Mouse (Mus musculus) erythroid progenitor cell, adult 5-6 weeks (primary cell): ENCODE data around the gene Tfb1m. TPM values are rescaled to one million over a fixed set of nuclear protein-coding genes. Genes with fewer than 3 reads are reported as not detected.

Source experiments
- ATAC-seq: replicated peaks from 2 replicates; pipeline ENCODE4 v1.8.0; 2016; ENCODE audit warnings: moderate number of reproducible peaks, mild to moderate bottlenecking, moderate TSS enrichment, inconsistent platforms; ENCODE audit not compliant: poor library complexity, low FRiP score, severe bottlenecking
- total RNA-seq, 2 experiments: library from RNA; stranded (forward) in 1 of 2; stranded (reverse) in 1 of 2; fragments of 150-400 nt in 1 of 2; fragments of 186-747, 209-891 nt in 1 of 2; gene quantifications; 2 replicates each; pipeline versions ENCODE4 v1.2.3 to v1.2.4; 2015 to 2017; ENCODE audit warnings: low replicate concordance in 2 of 2

The Tfb1m gene
- total RNA-seq, 2 experiments from 2014 or later = 7.6 to 18.4 TPM

- no peak for ATAC-seq
Observed at GRCm38 (mm10) chr17:3481576-3482575, 75.7 kb downstream of the Tfb1m start.

GRCm38 (mm10) chr17:3476546-3476945 is 81.0 kb downstream of the Tfb1m start:
- ATAC-seq = no peak

GRCm38 (mm10) chr17:3472018-3472417 is 85.6 kb downstream of the Tfb1m start:
- no peak for ATAC-seq

Other genes starting within 250 kb of the Tfb1m start
- gene Tiam2, start 231.2 kb downstream of the Tfb1m start, total RNA-seq (2015; ENCODE audit: low replicate concordance) = 3.2 and 3.8 TPM in 2 replicates
- 0.08 and 0.90 TPM in 2 replicates for gene Tiam2, start 231.2 kb downstream of the Tfb1m start, total RNA-seq (2017; ENCODE audit: low replicate concordance)
- not detected in 2 replicates for gene Cldn20, start 25.2 kb downstream of the Tfb1m start, total RNA-seq (2015; ENCODE audit: low replicate concordance)
- gene Cldn20, start 25.2 kb downstream of the Tfb1m start, total RNA-seq (2017; ENCODE audit: low replicate concordance) = not detected in 2 replicates
- gene Nox3, start 138.5 kb upstream of the Tfb1m start, total RNA-seq (2015; ENCODE audit: low replicate concordance) = not detected in 2 replicates
- not detected in 2 replicates for gene Nox3, start 138.5 kb upstream of the Tfb1m start, total RNA-seq (2017; ENCODE audit: low replicate concordance)